Mouse (Mus musculus): Measurements from ENCODE around the gene Tmprss11b. TPM values are rescaled to one million over a fixed set of nuclear protein-coding genes. Genes with fewer than 3 reads are reported as not detected.
A peak's percentile ranks its signal among the peaks of the same experiment; 100 is the strongest.
"Not testable (repeated sequence)": the region's sequence is repeated elsewhere in the genome, so short reads cannot be mapped to it uniquely, and the experiment has no call there.

The Tmprss11b gene
- polyA plus RNA-seq, 2 experiments: not detected

GRCm38 (mm10) chr5:86684667-86685066, 8.5 kb upstream of the Tmprss11b start:
- ATAC-seq (ENCODE audit: insufficient read depth): no peak
- Histone ChIP-seq H3K4me2 (ENCODE audit: low read depth) (no peak overlapping the region), H3K27ac (no peak overlapping the region), H3K9ac (replicated peaks) (no peak overlapping the region), H3K27me3 (ENCODE audit: control insufficient read depth, insufficient read depth, low read length) (no peaks in the 10 kb centered on the region), H3K36me3 (replicated peaks; ENCODE audit: control insufficient read depth, insufficient read depth, low read depth) (no peaks in the 10 kb centered on the region), H3K4me3 (ENCODE audit: insufficient read depth in 1 of 2, low read depth in 2 of 2, low read length in 2 of 2) (no peak overlapping the region), H3K4me1 (replicated peaks; ENCODE audit: control insufficient read depth in 2 of 2, insufficient read depth in 2 of 2, low read length in 1 of 2) (no peaks in the 10 kb centered on the region), H3K9me3 (ENCODE audit: control insufficient read depth, low read length) (no peaks in the 10 kb centered on the region)
- 36% methylated on average over 4 of the region's 4 CpGs for WGBS (ENCODE audit: insufficient replicate concordance)
- no peak for DNase-seq (ENCODE audit: low read depth in 3 of 3, low spot score in 3 of 3)
- TF ChIP-seq CTCF (IDR thresholded peaks at IDR 0.05; ENCODE audit: low read depth) (peak; percentile 52), EP300 (IDR thresholded peaks at IDR 0.05; ENCODE audit: low read depth) (no peak)

GRCm38 (mm10) chr5:86649185-86649584, 27.0 kb downstream of the Tmprss11b start:
- not testable (repeated sequence) for H3K36me3 ChIP-seq (replicated peaks; ENCODE audit: control insufficient read depth, insufficient read depth, low read depth); H3K9ac ChIP-seq (replicated peaks); DNase-seq (ENCODE audit: low read depth in 3 of 3, low spot score in 3 of 3); H3K27ac ChIP-seq; H3K4me2 ChIP-seq (ENCODE audit: low read depth); H3K9me3 ChIP-seq (ENCODE audit: control insufficient read depth, low read length); ATAC-seq (ENCODE audit: insufficient read depth); H3K4me1 ChIP-seq (replicated peaks; ENCODE audit: control insufficient read depth in 2 of 2, insufficient read depth in 2 of 2, low read length in 1 of 2); H3K4me3 ChIP-seq (ENCODE audit: insufficient read depth in 1 of 2, low read depth in 2 of 2, low read length in 2 of 2); H3K27me3 ChIP-seq (ENCODE audit: control insufficient read depth, insufficient read depth, low read length)
- 24% methylated on average over 4 of the region's 4 CpGs for WGBS (ENCODE audit: insufficient replicate concordance)

- no peak overlapping the region for H3K4me3 ChIP-seq (ENCODE audit: insufficient read depth in 1 of 2, low read depth in 2 of 2, low read length in 2 of 2)
- no peak for ATAC-seq (ENCODE audit: insufficient read depth)
- H3K36me3 ChIP-seq (replicated peaks; ENCODE audit: control insufficient read depth, insufficient read depth, low read depth): no peaks in the 10 kb centered on the region
- H3K4me1 ChIP-seq (replicated peaks; ENCODE audit: control insufficient read depth in 2 of 2, insufficient read depth in 2 of 2, low read length in 1 of 2): no peaks in the 10 kb centered on the region
- H3K4me2 ChIP-seq (ENCODE audit: low read depth): no peak overlapping the region
- TF ChIP-seq EP300 (IDR thresholded peaks at IDR 0.05; ENCODE audit: low read depth): no peak
- no peak for TF ChIP-seq CTCF (IDR thresholded peaks at IDR 0.05; ENCODE audit: low read depth)
- no peaks in the 10 kb centered on the region for H3K27me3 ChIP-seq (ENCODE audit: control insufficient read depth, insufficient read depth, low read length)
- no peak overlapping the region for H3K27ac ChIP-seq
- DNase-seq (ENCODE audit: low read depth in 3 of 3, low spot score in 3 of 3): no peak
- H3K9me3 ChIP-seq (ENCODE audit: control insufficient read depth, low read length): no peaks in the 10 kb centered on the region
- 35% methylated on average over 3 of the region's 3 CpGs for WGBS (ENCODE audit: insufficient replicate concordance)
- H3K9ac ChIP-seq (replicated peaks): no peak overlapping the region
Measured at GRCm38 (mm10) chr5:86640795-86641194, 35.4 kb downstream of the Tmprss11b start.

- no peak for DNase-seq (ENCODE audit: low read depth in 3 of 3, low spot score in 3 of 3)
- Histone ChIP-seq H3K4me1 (replicated peaks; ENCODE audit: control insufficient read depth in 2 of 2, insufficient read depth in 2 of 2, low read length in 1 of 2) (no peaks in the 10 kb centered on the region), H3K27ac (no peak within 1 kb of the TSS), H3K27me3 (ENCODE audit: control insufficient read depth, insufficient read depth, low read length) (no peaks in the 10 kb centered on the region), H3K9me3 (ENCODE audit: control insufficient read depth, low read length) (no peaks in the 10 kb centered on the region), H3K4me3 (ENCODE audit: insufficient read depth in 1 of 2, low read depth in 2 of 2, low read length in 2 of 2) (no peak within 1 kb of the TSS), H3K9ac (replicated peaks) (no peak within 1 kb of the TSS), H3K36me3 (replicated peaks; ENCODE audit: control insufficient read depth, insufficient read depth, low read depth) (no peaks in the 10 kb centered on the region), H3K4me2 (ENCODE audit: low read depth) (no peak within 1 kb of the TSS)
- ATAC-seq (ENCODE audit: insufficient read depth): no peak
- WGBS (ENCODE audit: insufficient replicate concordance): 52% methylated on average over 5 of the region's 5 CpGs
- TF ChIP-seq EP300 (IDR thresholded peaks at IDR 0.05; ENCODE audit: low read depth) (no peak), CTCF (IDR thresholded peaks at IDR 0.05; ENCODE audit: low read depth) (no peak)
Measured at GRCm38 (mm10) chr5:86632324-86632723, 43.8 kb downstream of the Tmprss11b start, which contains the start of gene Tmprss11f. TSS of gene Tmprss11f (minus strand) at chr5:86632424.

GRCm38 (mm10) chr5:86630700-86631099, 45.5 kb downstream of the Tmprss11b start:
- no peak for TF ChIP-seq CTCF (IDR thresholded peaks at IDR 0.05; ENCODE audit: low read depth)
- TF ChIP-seq EP300 (IDR thresholded peaks at IDR 0.05; ENCODE audit: low read depth): no peak

More at GRCm38 (mm10) chr5:86630700-86631099, 45.5 kb downstream of the Tmprss11b start:
- ATAC-seq (ENCODE audit: insufficient read depth) (no peak), DNase-seq (ENCODE audit: low read depth in 3 of 3, low spot score in 3 of 3) (no peak)
- no peaks in the 10 kb centered on the region for H3K36me3 ChIP-seq (replicated peaks; ENCODE audit: control insufficient read depth, insufficient read depth, low read depth)
- 57% methylated on average over 2 of the region's 2 CpGs for WGBS (ENCODE audit: insufficient replicate concordance)
- no peaks in the 10 kb centered on the region for H3K9me3 ChIP-seq (ENCODE audit: control insufficient read depth, low read length)
- H3K27ac ChIP-seq: no peak overlapping the region
- H3K27me3 ChIP-seq (ENCODE audit: control insufficient read depth, insufficient read depth, low read length): no peaks in the 10 kb centered on the region
- H3K9ac ChIP-seq (replicated peaks): no peak overlapping the region
- no peak overlapping the region for H3K4me2 ChIP-seq (ENCODE audit: low read depth)
- no peaks in the 10 kb centered on the region for H3K4me1 ChIP-seq (replicated peaks; ENCODE audit: control insufficient read depth in 2 of 2, insufficient read depth in 2 of 2, low read length in 1 of 2)
- no peak overlapping the region for H3K4me3 ChIP-seq (ENCODE audit: insufficient read depth in 1 of 2, low read depth in 2 of 2, low read length in 2 of 2)

Data from liver, embryonic 14.5 days (tissue).